Mouse (Mus musculus) MEL (cell line): ENCODE data around the gene P2rx1. TPM values are rescaled to one million over a fixed set of nuclear protein-coding genes. Genes with fewer than 3 reads are reported as not detected.

Experiments
- DNase-seq: peaks from one replicate; pipeline ENCODE4 v3.0.0; 2011; ENCODE audit warnings: low read depth, low spot score
- H3K27ac ChIP-seq: 2 replicates; pipeline ENCODE4 v1.5.1; 2012; ENCODE audit warnings: low read depth, mild to moderate bottlenecking, control low read depth, low read length, moderate library complexity; ENCODE audit not compliant: control insufficient read depth
- H3K27me3 ChIP-seq, 2 experiments: fragments of 150-350 bp in 1 of 2; sonication (generic) in 1 of 2; 2 replicates each; pipeline ENCODE4 v1.6.1; 2012; ENCODE audit warnings: low read length in 2 of 2, mild to moderate bottlenecking in 2 of 2, improper control_type of control experiment in 1 of 2, moderate library complexity in 1 of 2; ENCODE audit not compliant: insufficient read depth in 2 of 2, control insufficient read depth in 1 of 2
- H3K36me3 ChIP-seq, 2 experiments: 2 replicates each; pipeline ENCODE4 v1.6.1; 2012 to 2014; ENCODE audit warnings: low read length in 2 of 2, improper control_type of control experiment in 1 of 2, inconsistent platforms in 1 of 2, mild to moderate bottlenecking in 1 of 2; ENCODE audit not compliant: insufficient read depth in 2 of 2, control insufficient read depth in 1 of 2
- H3K4me1 ChIP-seq, 2 experiments: fragments of 150-350 bp in 1 of 2; sonication (generic) in 1 of 2; 2 replicates each; pipeline ENCODE4 v1.6.1; 2012; ENCODE audit warnings: low read length in 2 of 2, improper control_type of control experiment in 1 of 2, mild to moderate bottlenecking in 1 of 2; ENCODE audit not compliant: insufficient read depth in 2 of 2, control insufficient read depth in 1 of 2
- H3K4me3 ChIP-seq, 2 experiments: fragments of 150-350 bp in 1 of 2; sonication (generic) in 1 of 2; 2 replicates each; pipeline ENCODE4 v1.5.1; 2012; ENCODE audit warnings: low read depth in 2 of 2, low read length in 2 of 2, mild to moderate bottlenecking in 2 of 2, moderate library complexity in 2 of 2, control low read depth in 1 of 2, improper control_type of control experiment in 1 of 2; ENCODE audit not compliant: control insufficient read depth in 1 of 2, insufficient read depth in 1 of 2
- H3K79me2 ChIP-seq: 2 replicates; pipeline ENCODE4 v1.6.1; 2012; ENCODE audit warnings: mild to moderate bottlenecking, low read length, moderate library complexity; ENCODE audit not compliant: control insufficient read depth, poor library complexity, insufficient read depth
- H3K9ac ChIP-seq: 2 replicates; pipeline ENCODE4 v1.6.1; 2012; ENCODE audit warnings: low read depth, mild to moderate bottlenecking, control low read depth, low read length, moderate library complexity; ENCODE audit not compliant: control insufficient read depth, poor library complexity, severe bottlenecking
- H3K9me3 ChIP-seq: fragments of 150-350 bp; sonication (generic); replicated peaks from 2 replicates; pipeline ENCODE4 v1.6.1; 2012; ENCODE audit warnings: mild to moderate bottlenecking, low read length, improper control_type of control experiment, moderate library complexity; ENCODE audit not compliant: insufficient read depth
- CHD1 ChIP-seq: IDR thresholded peaks from 2 replicates; pipeline ENCODE4 v1.6.1; 2012; ENCODE audit warnings: low read depth, mild to moderate bottlenecking, inconsistent platforms, low read length, improper control_type of control experiment
- CTCF ChIP-seq, 3 experiments: IDR thresholded peaks in 2 of 3; conservative IDR thresholded peaks in 1 of 3; 2 replicates each; pipeline ENCODE4 v1.5.1; 2011 to 2012; ENCODE audit warnings: low read length in 3 of 3, low read depth in 2 of 3, mild to moderate bottlenecking in 2 of 3, improper control_type of control experiment in 1 of 3, inconsistent platforms in 1 of 3, mixed read lengths in 1 of 3, moderate library complexity in 1 of 3; ENCODE audit not compliant: control insufficient read depth in 1 of 3, insufficient read depth in 1 of 3, poor library complexity in 1 of 3, severe bottlenecking in 1 of 3
- ELF1 ChIP-seq: IDR thresholded peaks from 2 replicates; pipeline ENCODE4 v1.6.1; 2014; ENCODE audit warnings: low read depth, mild to moderate bottlenecking, inconsistent platforms, low read length, improper control_type of control experiment, moderate library complexity
- ETS1 ChIP-seq: IDR thresholded peaks from 2 replicates; pipeline ENCODE4 v1.6.1; 2012; ENCODE audit warnings: low read depth, mild to moderate bottlenecking, inconsistent platforms, low read length, improper control_type of control experiment, moderate library complexity
- GABPA ChIP-seq: IDR thresholded peaks from 2 replicates; pipeline ENCODE4 v1.6.1; 2012; ENCODE audit warnings: low read depth, mild to moderate bottlenecking, inconsistent platforms, low read length, improper control_type of control experiment, moderate library complexity
- HCFC1 ChIP-seq: IDR thresholded peaks from 2 replicates; pipeline ENCODE4 v1.6.1; 2012; ENCODE audit warnings: low read depth, mild to moderate bottlenecking, inconsistent platforms, low read length, improper control_type of control experiment, moderate library complexity
- JUND ChIP-seq: IDR thresholded peaks from 2 replicates; pipeline ENCODE4 v1.6.1; 2011; ENCODE audit warnings: low read depth, mild to moderate bottlenecking, improper control_type of control experiment, low read length
- KAT2A ChIP-seq: conservative IDR thresholded peaks from 2 replicates; pipeline ENCODE4 v1.6.1; 2012; ENCODE audit warnings: low read depth, low read length, improper control_type of control experiment, inconsistent platforms
- MAFK ChIP-seq: IDR thresholded peaks from 2 replicates; pipeline ENCODE4 v1.6.1; 2011; ENCODE audit warnings: low read depth, mild to moderate bottlenecking, low read length, improper control_type of control experiment, borderline replicate concordance
- MAX ChIP-seq: IDR thresholded peaks from 2 replicates; pipeline ENCODE4 v1.6.1; 2011; ENCODE audit warnings: low read length, improper control_type of control experiment
- MAZ ChIP-seq: IDR thresholded peaks from 2 replicates; pipeline ENCODE4 v1.6.1; 2012; ENCODE audit warnings: low read depth, mild to moderate bottlenecking, inconsistent platforms, low read length, improper control_type of control experiment
- MYC ChIP-seq: IDR thresholded peaks from 2 replicates; pipeline ENCODE4 v1.6.1; 2011; ENCODE audit warnings: low read depth, mild to moderate bottlenecking, low read length, improper control_type of control experiment, moderate library complexity
- POLR2A ChIP-seq, 2 experiments: IDR thresholded peaks; 2 replicates each; pipeline ENCODE4 v1.6.1; 2011 to 2012; ENCODE audit warnings: low read length in 2 of 2, mild to moderate bottlenecking in 2 of 2, control low read depth in 1 of 2, improper control_type of control experiment in 1 of 2, low read depth in 1 of 2, moderate library complexity in 1 of 2; ENCODE audit not compliant: control insufficient read depth in 1 of 2, insufficient read depth in 1 of 2, poor library complexity in 1 of 2
- POLR2AphosphoS2 ChIP-seq: IDR thresholded peaks from 2 replicates; pipeline ENCODE4 v1.6.1; 2011; ENCODE audit warnings: low read length, improper control_type of control experiment
- RAD21 ChIP-seq: IDR thresholded peaks from 2 replicates; pipeline ENCODE4 v1.6.1; 2011; ENCODE audit warnings: mild to moderate bottlenecking, low read depth, low read length, improper control_type of control experiment
- RCOR1 ChIP-seq: IDR thresholded peaks from 2 replicates; pipeline ENCODE4 v1.6.1; 2012; ENCODE audit warnings: low read depth, mild to moderate bottlenecking, inconsistent platforms, low read length, improper control_type of control experiment
- SIN3A ChIP-seq: IDR thresholded peaks from 2 replicates; pipeline ENCODE4 v1.6.1; 2012; ENCODE audit warnings: low read length, improper control_type of control experiment, inconsistent platforms
- SMC3 ChIP-seq: IDR thresholded peaks from 2 replicates; pipeline ENCODE4 v1.6.1; 2011; ENCODE audit warnings: low read depth, low read length, improper control_type of control experiment
- USF1 ChIP-seq: IDR thresholded peaks from 2 replicates; pipeline ENCODE4 v1.6.1; 2014; ENCODE audit warnings: low read depth, mild to moderate bottlenecking, inconsistent platforms, low read length, improper control_type of control experiment, moderate library complexity
- USF2 ChIP-seq, 2 experiments: IDR thresholded peaks; 2 replicates each; pipeline ENCODE4 v1.6.1; 2011 to 2012; ENCODE audit warnings: improper control_type of control experiment in 2 of 2, low read length in 2 of 2, borderline replicate concordance in 1 of 2, inconsistent platforms in 1 of 2, low read depth in 1 of 2, mild to moderate bottlenecking in 1 of 2; ENCODE audit not compliant: insufficient read depth in 1 of 2
- ZC3H11A ChIP-seq: IDR thresholded peaks from 2 replicates; pipeline ENCODE4 v1.6.1; 2012; ENCODE audit warnings: low read depth, mild to moderate bottlenecking, inconsistent platforms, low read length, improper control_type of control experiment
- ZKSCAN1 ChIP-seq: IDR thresholded peaks from 2 replicates; pipeline ENCODE4 v1.6.1; 2012; ENCODE audit warnings: low read depth, mild to moderate bottlenecking, inconsistent platforms, low read length, improper control_type of control experiment, moderate library complexity
- ZMIZ1 ChIP-seq: IDR thresholded peaks from 2 replicates; pipeline ENCODE4 v1.6.1; 2012; ENCODE audit warnings: low read depth, mild to moderate bottlenecking, inconsistent platforms, low read length, improper control_type of control experiment, moderate library complexity
- polyA plus RNA-seq, 2 experiments: library from polyadenylated mRNA; stranded (reverse) in 1 of 2; unstranded in 1 of 2; fragments of >175 nt in 1 of 2; fragments of >200 nt in 1 of 2; gene quantifications; 2 replicates each; pipeline versions ENCODE4 v1.2.1 to v1.2.4; 2012; ENCODE audit warnings: low replicate concordance in 2 of 2, low read depth in 1 of 2; ENCODE audit not compliant: insufficient read length in 2 of 2, insufficient read depth in 1 of 2, missing spikeins in 1 of 2
- total RNA-seq: library from RNA; depleted of rRNA; stranded (reverse); fragments of 300-350 nt; gene quantifications from 2 replicates; pipeline ENCODE4 v1.2.3, GENCODE M21; 2012

The P2rx1 gene
- total and polyA plus RNA-seq, 3 experiments: 3.0 to 8.1 TPM; not detected in 1

- Histone ChIP-seq H3K9me3 (no peaks in the 10 kb centered on the region), H3K27me3 (no peaks in the 10 kb centered on the region), H3K4me3 (no peak overlapping the region), H3K27ac (no peak overlapping the region), H3K4me1 (peaks cover 12 to 16% of the 10 kb centered on the region in 2 experiments), H3K79me2 (no peaks in the 10 kb centered on the region), H3K36me3 (peaks cover 0 to 16% of the 10 kb centered on the region in 2 experiments; a peak in 3 of 4 replicates), H3K9ac (no peak overlapping the region)
- no peak for DNase-seq
- no peak for TF ChIP-seq SIN3A
- TF ChIP-seq ZMIZ1: no peak
- TF ChIP-seq POLR2AphosphoS2: no peak
- TF ChIP-seq MAX: no peak
- no peak for TF ChIP-seq ELF1
- no peak for TF ChIP-seq KAT2A
- TF ChIP-seq MYC: no peak
- TF ChIP-seq CTCF (IDR thresholded peaks at IDR 0.05 in 2 of 3, conservative IDR thresholded peaks at IDR 0.05 in 1 of 3; ENCODE audit: control insufficient read depth in 1 of 3, insufficient read depth in 1 of 3, low read depth in 2 of 3, low read length in 3 of 3, poor library complexity in 1 of 3, severe bottlenecking in 1 of 3): no peak
- TF ChIP-seq JUND: no peak
- no peak for TF ChIP-seq USF2 (IDR thresholded peaks at IDR 0.05; ENCODE audit: borderline replicate concordance in 1 of 2, insufficient read depth in 1 of 2, low read depth in 1 of 2, low read length in 2 of 2)
- no peak for TF ChIP-seq POLR2A (IDR thresholded peaks at IDR 0.05; ENCODE audit: control insufficient read depth in 1 of 2, insufficient read depth in 1 of 2, low read depth in 1 of 2, low read length in 2 of 2, poor library complexity in 1 of 2)
- no peak for TF ChIP-seq ETS1
- no peak for TF ChIP-seq MAZ
- no peak for TF ChIP-seq RCOR1
- no peak for TF ChIP-seq CHD1
- TF ChIP-seq MAFK: no peak
- no peak for TF ChIP-seq GABPA
- no peak for TF ChIP-seq ZKSCAN1
- TF ChIP-seq HCFC1: no peak
- no peak for TF ChIP-seq USF1
These were observed 16.4 kb upstream of the P2rx1 start for GRCm38 (mm10) chr11:72982516-72982915.

- H3K36me3 ChIP-seq: peaks cover 0 to 23% of the 10 kb centered on the region in 2 experiments; a peak in 3 of 4 replicates
- TF ChIP-seq HCFC1 (no peak), SMC3 (peak; percentile 65), CTCF (IDR thresholded peaks at IDR 0.05 in 2 of 3, conservative IDR thresholded peaks at IDR 0.05 in 1 of 3; ENCODE audit: control insufficient read depth in 1 of 3, insufficient read depth in 1 of 3, low read depth in 2 of 3, low read length in 3 of 3, poor library complexity in 1 of 3, severe bottlenecking in 1 of 3) (peak; percentile 28 to 63 (median 54)), ZC3H11A (peak; percentile 38), RAD21 (peak; percentile 50)
- DNase-seq: no peak
These were observed 15.6 kb upstream of the P2rx1 start for GRCm38 (mm10) chr11:72983283-72983682.

More at GRCm38 (mm10) chr11:72983283-72983682, 15.6 kb upstream of the P2rx1 start:
- H3K9ac ChIP-seq: no peak overlapping the region
- no peaks in the 10 kb centered on the region for H3K27me3 ChIP-seq
- no peak overlapping the region for H3K4me3 ChIP-seq
- no peaks in the 10 kb centered on the region for H3K9me3 ChIP-seq
- H3K79me2 ChIP-seq: no peaks in the 10 kb centered on the region
- no peak overlapping the region for H3K27ac ChIP-seq
- H3K4me1 ChIP-seq: peaks cover 18 to 23% of the 10 kb centered on the region in 2 experiments
